Mouse (Mus musculus): ENCODE results near the gene Cbx2. TPM values are rescaled to one million over a fixed set of nuclear protein-coding genes. Genes with fewer than 3 reads are reported as not detected.

The Cbx2 gene
- 1 to 10 TPM; 1.4 to 1.9 TPM for total RNA-seq (2021)
- long read RNA-seq, experiment 1, partial matches to known transcripts: 0 of 5 reads
- long read RNA-seq, experiment 1, other reads (novel, unspliced or antisense): 1 of 5 reads
- long read RNA-seq, experiment 2, partial matches to known transcripts: 0 of 7 reads
- long read RNA-seq, experiment 2, other reads (novel, unspliced or antisense): 3 of 7 reads

DNA sequence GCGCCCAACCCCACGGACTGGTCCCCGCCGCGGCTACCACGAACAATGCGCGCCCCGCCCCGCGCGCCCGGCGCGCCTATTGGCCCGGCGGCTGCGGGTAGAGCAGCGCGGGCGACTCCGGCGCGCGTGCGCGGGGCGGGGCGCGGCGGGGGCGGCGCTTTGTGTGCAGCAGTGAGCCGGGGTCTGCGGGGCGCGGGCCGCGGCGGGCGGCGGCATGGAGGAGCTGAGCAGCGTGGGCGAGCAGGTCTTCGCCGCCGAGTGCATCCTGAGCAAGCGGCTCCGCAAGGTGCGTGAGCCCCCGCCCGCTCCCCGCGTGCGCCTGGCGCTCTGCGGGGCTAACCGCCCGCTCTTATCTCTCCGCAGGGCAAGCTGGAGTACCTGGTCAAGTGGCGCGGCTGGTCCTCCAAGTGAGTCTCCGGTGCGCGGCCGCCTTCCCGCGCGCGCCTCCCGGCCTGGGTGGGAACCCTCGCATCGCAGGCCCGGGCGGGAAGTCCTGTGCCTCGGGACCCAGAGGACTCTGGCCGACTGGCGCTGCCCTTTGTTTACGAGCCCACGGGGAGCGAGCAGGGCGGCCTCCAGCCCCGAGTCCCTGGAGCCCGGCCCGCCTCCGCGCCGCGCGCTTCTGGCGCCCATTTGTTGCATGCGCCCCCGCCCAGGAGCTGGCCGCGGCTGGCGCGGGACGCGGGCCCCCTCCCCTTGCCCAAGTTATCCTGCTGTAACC is at the start of gene Cbx2:
Gene Cbx2 (plus strand): TSS at position 68 of the 721 bp plus-strand sequence.
- peak; percentile 87 for DNase-seq
- intact Hi-C loops (cut with DNase I; ENCODE audit: low total_unique reads): no loop called here

DNA sequence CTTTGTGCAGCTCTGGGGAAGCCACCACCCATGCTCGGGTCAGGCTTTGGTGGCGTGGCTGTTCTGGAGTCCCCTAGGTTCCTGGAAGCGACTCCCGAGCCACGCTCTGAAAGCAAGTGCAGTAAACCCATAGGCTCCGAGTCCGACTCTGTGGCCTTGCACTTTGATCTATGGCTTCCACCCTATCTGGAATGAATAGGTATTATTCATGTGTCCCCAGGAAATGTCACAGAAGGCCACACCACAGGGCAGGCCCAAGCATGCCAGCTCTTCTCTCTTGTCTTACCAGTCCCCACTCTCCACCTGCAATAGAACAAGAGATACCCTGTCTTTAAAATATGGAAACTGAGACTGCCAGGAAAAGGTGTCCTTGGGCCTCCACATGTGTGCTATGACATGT is 48.4 kb upstream of the Cbx2 start:
- intact Hi-C loops (cut with DNase I; ENCODE audit: low total_unique reads): loop anchor here (5.0 kb wide), 1 partner anchor 57 kb away; no protein-coding TSS in a partner anchor
- DNase-seq: no peak

DNA sequence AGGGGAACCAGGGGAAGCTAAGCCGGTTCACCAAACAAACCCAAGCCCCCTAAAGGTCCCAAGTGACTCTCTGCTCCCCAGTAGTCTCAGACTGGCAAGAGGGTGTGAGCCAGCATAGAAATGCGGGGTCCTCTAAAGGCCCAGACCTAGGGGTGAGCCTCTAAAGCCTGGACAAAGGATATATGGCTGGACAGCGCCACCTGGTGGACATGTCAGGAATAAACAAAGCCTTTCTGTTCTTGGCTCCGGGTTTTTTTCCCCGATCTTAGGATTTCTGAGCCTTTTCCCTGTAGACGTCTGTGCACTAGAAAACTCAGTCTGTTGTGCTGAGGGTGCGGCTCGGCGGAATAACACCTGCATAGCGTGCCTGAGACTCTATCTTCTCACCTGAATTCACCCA is 47.3 kb upstream of the Cbx2 start:
- intact Hi-C loops (cut with DNase I; ENCODE audit: low total_unique reads): no loop called here
- peak; percentile 49 for DNase-seq

DNA sequence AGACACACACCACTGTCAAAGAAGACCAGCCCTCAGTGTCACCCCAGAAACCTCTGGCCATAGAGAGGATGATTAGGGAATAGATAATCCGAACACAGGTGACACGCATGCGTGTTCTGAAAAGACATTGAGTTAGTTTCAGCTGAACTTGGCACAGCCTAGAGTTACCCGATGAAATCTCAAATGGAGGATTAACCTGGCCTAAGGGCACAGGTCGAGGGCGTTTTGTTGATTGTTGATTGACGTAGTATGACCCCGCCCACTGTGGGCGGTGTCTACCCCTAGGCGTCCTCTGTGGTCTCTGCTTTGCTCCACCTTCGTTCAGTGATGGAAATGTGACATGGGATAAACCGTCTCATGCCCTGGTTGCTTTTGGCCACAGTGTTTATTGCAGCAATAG is 46.8 kb upstream of the Cbx2 start:
- DNase-seq: no peak
- intact Hi-C loops (cut with DNase I; ENCODE audit: low total_unique reads): loop anchor here (2.0 kb wide), 1 partner anchor 55 kb away; no protein-coding TSS in a partner anchor

DNA sequence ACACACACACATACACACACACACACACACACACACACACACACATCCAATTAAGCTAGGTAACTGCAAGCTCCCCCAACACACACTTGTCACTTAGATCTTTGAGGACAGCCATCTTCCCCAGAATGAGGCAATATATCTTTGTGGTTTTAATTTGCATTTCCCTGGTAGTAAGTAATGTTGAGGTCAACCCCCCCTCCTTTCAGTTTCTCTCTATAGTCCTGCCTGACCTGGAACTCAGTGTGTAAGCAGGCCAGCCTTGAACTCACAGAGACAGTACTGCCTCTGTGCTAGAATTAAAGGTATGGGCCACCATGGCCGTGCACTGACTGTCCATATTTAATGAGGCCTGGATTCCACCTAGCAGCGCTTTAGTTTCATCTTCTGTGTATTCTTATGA is 42.4 kb upstream of the Cbx2 start:
- DNase-seq: no peak
- intact Hi-C loops (cut with DNase I; ENCODE audit: low total_unique reads): no loop called here

DNA sequence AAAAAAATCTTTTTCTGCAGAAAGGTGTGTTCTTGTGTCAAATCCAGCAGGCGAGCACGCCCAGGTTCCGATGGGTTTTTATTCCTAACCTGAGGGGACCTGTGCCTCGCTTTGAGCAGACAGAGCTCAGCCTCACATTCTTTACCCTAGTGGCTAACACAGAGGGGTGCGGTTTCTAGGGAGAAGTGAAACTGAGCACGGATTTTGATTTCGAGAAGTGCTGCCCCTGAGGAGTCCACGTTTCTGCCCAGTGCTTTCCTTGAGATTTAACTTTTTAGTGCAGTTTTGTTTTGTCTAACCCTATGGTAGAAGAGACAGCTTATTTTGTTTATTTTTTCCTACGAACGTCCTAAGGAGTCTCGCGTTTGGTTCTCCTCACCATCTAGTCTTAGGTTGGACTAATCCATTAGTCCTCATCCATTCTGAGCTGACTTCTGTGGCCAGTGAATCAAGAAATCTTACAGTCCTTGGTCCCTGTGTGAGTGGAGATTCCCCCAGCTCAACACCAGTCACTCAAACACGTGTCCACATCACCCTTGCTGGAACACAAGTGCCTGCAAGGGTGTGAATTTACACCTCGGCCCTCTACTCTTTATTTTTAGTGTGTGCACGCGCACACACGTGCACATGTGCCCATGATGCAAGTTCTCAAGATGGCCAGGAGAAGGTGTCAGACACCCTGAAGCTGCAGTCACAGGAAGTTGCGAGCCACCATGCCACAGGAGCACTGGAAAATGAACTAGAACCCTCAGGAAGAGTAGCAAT is 41.6 kb upstream of the Cbx2 start:
- no peak for DNase-seq
- intact Hi-C loops (cut with DNase I; ENCODE audit: low total_unique reads): no loop called here

DNA sequence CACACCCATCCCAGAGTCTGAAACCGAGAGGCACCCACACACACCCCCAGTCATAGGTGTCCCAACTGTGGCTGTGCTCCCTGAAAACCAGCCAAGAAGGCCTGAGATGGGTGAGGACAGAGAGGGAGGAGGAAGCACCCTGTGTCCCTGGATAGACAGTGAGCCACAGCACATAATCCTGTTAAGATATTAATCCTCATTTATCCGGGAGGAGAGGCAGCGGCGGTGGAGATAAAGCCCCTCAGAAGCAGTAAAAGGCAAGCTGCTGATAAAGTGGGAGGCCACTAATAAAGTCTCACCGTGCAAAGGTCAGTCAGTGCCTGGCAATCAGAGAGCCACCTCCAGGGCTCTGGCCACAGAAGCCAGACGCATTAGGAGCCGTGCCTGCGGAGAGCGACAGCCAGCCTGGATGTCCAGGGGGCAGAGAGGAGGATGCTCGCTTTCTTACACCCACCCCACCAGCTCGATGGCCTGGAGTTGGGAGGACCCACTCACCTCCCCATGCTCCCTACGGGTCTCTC is 40.1 kb upstream of the Cbx2 start:
- DNase-seq: no peak
- intact Hi-C loops (cut with DNase I; ENCODE audit: low total_unique reads): no loop called here

DNA sequence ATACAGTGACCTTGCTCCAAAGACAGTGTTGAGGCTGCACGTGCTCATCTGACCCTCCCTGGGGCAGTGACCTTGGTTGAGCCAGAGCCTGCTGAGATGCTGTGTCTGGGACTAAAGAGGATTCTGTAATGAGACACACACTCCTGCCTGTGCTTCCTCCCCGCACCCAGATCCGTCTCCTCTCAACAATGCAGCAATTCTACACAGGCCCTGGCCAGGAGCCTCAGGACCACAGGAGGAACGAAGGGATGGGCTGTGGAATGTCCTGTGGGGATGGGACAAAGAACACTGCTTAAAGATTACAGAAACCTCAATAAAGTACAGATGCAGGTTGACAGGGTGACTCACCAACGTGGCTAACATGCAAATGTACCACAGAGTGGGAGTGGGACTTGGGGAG is 37.2 kb upstream of the Cbx2 start:
- intact Hi-C loops (cut with DNase I; ENCODE audit: low total_unique reads): no loop called here
- no peak for DNase-seq

DNA sequence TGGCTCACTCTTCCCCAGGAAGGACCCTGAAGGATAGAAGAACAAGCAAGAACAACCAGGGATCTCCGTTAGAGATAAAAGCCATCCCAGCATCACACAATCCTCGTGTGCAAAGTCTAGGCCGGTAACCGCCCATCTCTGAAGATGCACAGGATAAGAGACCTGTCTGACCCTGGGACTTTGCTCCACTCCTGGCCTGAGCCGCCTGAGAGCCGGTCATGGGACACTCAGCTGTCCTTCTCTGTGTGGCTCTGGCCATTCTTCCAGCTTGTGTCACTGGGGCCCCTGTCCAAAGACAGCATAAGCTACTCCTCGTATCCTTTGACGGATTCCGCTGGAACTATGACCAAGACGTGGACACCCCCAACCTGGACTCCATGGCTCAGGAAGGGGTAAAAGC is 34.8 kb upstream of the Cbx2 start, which contains the start of gene Enpp7:
Gene Enpp7 (plus strand): TSS at position 190 of the 400 bp plus-strand sequence.
- intact Hi-C loops (cut with DNase I; ENCODE audit: low total_unique reads): no loop called here
- no peak for DNase-seq

DNA sequence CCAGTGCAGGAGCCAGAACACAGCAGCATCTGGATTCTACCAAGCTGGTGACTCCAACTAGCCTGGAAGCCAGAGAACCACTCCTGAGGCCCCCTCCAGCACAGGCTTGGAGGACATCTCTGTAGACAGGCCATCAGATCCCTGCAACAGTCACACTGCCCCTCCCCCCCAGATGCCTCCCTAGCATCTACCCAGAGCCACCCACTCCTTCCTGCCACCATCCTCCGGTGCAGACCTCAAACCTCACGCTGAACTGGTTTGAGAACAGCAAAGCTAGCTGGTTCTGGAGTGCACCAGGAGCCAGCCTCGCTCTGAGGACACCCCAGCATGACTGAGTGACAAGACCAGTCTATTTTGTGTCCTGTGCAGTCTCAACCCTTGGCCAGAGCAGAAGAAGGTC is 30.0 kb upstream of the Cbx2 start:
- DNase-seq: no peak
- intact Hi-C loops (cut with DNase I; ENCODE audit: low total_unique reads): no loop called here

DNA sequence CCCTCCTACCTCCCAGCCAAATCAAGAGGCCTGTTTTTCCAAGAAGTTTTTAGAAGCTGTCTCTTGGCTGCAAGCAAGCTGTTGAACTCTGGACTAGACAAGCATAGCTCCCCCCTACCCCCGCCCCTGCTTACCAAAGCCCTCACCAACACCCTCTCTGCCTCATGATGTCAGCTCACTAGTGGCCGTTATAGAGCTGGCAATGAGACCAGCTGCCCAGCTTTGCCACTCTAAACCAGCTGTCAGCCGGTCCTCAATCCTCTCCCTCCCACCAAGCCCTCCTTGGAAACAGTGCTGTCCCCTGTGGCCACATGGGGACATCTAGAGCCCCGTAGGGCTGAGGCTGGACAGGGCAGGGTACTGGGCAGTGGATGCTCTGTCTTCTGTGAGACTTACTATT is 27.3 kb upstream of the Cbx2 start:
- intact Hi-C loops (cut with DNase I; ENCODE audit: low total_unique reads): no loop called here

DNA sequence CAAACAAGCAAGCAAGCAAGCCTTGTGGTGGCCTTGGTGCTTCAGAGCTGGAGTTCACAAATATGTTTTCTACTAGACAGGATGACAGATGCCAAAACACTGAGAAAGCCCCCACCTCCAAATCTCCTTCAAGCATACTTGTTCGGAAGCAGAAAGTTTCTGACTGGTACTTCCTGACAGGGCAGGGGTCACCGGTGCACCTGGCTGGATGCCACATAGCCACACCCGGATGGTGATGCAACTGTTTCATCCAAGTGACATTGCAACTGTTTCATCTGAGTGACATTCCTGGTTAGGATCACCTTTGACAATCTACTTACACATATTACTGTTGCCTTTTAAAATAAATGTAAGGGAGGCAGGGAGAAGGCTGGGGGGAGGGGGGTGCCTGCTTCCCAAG is 25.6 kb upstream of the Cbx2 start:
- intact Hi-C loops (cut with DNase I; ENCODE audit: low total_unique reads): no loop called here
- DNase-seq: no peak

More for the DNA sequence above, 27.3 kb upstream of the Cbx2 start:
- no peak for DNase-seq

DNA sequence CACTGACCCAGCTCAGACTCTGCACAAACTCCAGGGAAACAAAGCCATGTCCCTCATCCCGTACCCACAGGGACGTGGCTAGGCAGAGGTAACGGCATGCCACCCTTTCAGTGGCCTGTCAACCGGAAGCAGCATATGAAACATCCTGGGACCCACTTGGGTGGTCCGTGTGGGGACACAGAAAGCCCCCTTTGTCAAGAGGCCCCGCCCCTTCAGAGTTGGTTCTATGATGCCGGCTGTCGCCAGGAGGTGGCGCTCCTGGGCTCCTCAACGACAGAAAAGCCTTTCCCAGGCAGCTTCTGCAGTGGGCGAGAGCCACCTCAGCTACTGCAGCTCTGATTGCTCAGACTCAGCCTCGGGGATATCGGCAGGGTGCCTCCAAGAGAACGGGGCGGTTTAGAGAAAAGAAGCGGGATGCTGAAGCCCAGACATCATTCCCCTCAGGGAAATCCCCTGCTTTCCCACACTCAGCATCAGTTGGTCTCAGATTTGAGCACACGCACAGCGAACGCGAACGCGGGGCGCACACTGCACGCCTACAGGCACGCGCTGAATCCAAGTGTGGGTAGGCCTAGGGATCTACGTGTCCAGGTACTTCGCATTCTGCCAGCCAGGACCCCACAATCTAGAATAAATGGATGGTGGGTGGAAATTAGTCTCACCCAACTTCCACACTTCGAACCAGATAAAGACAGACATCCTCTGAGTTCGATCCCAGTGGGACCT is 24.1 kb upstream of the Cbx2 start:
- peak; percentile 80 for DNase-seq
- intact Hi-C loops (cut with DNase I; ENCODE audit: low total_unique reads): no loop called here

DNA sequence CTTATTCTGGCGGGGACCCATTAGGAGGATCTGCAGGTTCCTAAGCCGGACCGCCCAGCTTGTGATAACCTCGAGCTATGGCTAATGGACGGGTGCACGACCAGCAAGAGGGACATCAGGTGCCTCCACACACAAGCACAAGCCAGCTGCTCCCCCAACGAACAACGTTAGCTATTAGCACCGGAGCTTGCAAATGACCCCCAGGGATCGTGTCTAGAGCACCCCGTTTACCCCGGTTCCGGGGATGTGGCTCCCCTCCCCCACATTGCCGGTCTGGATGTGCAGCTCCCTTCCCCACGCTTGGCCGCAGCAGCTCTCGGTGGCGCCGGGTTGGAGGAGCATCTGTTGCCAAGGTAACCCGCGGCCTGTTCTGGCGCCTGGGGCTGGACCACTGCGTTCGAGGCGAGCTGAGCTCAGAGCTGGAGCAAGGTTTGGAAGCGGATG is 23.4 kb upstream of the Cbx2 start:
- intact Hi-C loops (cut with DNase I; ENCODE audit: low total_unique reads): no loop called here
- no peak for DNase-seq

DNA sequence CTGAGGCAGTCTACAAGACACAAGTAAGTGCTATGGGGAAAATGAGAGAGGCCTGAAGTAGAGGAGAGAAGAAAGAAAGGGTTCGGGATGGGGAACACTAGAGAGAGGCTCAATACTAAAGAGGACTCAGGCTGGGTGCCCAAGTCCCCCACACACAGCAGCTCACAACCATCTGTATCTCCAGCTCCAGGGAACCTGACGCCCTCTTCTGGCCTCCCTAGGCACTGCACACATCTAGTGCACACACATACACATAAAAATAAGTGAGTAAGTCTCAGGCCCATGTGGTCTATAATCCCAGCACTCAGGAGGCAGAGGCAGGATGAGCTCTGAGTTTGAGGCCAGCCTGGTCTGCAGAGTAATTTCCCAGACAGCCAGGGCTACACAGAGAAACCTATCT is 21.9 kb upstream of the Cbx2 start:
- DNase-seq: no peak
- intact Hi-C loops (cut with DNase I; ENCODE audit: low total_unique reads): no loop called here

DNA sequence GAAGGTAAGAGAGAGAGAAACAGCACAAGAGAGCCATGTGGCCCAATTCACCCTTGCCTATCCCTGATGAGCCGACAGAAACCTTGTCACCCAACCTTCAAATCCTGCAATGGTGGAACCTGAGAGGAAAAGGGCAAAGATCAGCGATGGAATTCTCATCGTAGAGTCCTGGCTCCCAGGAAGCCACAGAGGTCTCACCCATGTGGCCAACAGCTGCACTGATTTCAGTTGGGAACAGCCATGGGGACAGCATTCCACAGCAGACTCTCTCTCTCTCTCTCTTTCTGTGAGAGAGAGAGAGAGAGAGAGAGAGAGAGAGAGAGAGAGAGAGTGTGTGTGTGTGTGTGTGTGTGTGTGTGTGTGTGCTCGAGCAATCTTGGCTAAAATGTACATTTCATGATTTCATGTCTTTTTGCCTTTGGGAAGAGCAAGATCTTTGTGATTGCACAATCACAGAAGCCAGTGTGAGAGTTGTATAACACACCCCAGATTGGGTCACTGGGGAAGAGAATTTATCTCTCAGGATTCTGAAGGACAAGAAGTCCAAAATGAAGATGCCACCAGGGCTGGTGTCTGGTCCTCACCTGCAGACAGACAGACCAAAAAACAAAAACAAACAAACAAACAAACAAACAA is 21.2 kb upstream of the Cbx2 start:
- no peak for DNase-seq

DNA sequence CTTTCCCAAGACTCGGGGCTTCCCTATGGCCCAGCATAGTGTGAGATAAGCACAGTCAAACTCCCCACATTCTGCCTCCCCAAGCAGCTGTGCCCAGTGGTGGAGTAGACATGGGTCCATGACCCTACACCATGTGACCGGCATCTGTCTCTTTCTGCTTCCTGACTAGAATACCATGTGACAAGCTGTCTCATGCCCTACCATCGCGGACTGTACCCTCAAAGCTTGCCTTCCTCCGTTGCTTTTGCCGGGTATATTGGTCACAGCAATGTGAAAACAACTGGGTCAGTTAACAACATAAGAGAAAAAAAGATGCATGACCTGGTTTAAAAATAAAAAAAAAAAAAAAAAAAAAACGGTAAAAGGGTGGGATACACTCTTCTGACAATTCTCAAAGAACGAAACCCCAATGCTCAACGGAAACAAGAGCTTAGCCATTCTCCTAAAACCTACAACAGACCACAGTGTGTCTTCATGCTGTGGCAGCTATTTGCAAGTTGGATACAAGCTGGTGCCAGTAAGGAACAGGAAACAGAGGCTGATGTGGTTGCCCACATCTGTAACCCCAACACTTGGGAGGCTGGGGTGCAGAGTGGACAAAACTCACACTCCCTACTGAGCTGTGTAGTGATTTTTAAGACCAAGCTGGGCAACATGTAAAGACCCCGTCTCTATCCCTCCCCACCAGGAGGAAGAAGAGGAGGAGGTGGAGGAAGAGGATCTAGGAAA is 17.1 kb upstream of the Cbx2 start:
- intact Hi-C loops (cut with DNase I; ENCODE audit: low total_unique reads): no loop called here
- no peak for DNase-seq

More for the DNA sequence above, 21.2 kb upstream of the Cbx2 start:
- intact Hi-C loops (cut with DNase I; ENCODE audit: low total_unique reads): no loop called here

DNA sequence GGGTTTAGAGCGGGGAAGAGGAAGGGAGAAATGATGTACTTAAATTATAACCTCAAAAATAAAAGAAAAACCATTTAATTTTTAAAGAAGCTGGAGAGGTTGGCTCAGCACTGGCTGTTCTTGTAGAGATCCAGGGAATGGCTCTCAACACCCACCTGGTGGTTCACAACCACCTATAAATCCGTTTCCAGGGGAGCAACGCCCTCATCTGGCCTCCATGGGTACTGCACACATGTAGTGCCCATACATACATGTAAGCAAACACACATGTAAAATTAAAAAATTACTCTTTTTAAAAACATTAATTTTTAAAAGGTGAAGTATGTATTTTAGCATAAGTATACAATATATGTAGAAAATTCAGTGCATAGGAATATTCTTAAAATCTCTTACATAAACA is 16.3 kb upstream of the Cbx2 start:
- DNase-seq: no peak
- intact Hi-C loops (cut with DNase I; ENCODE audit: low total_unique reads): no loop called here
